Mouse (Mus musculus) forebrain, embryonic 12.5 days (tissue): ENCODE measurements around the gene Slc25a30. TPM values are rescaled to one million over a fixed set of nuclear protein-coding genes. Genes with fewer than 3 reads are reported as not detected.
A peak's percentile ranks its signal among the peaks of the same experiment; 100 is the strongest.

Experiments
- ATAC-seq: fragments of 200-750 bp; cut with Nextera tagmentation; 2 replicates; pipeline ENCODE4 v1.8.0; 2017; ENCODE audit warnings: moderate TSS enrichment; ENCODE audit not compliant: low FRiP score
- H3K27ac ChIP-seq: fragments of 300-500 bp; sonication (generic); 2 replicates; pipeline ENCODE4 v1.5.1; 2016; ENCODE audit warnings: mild to moderate bottlenecking
- H3K27me3 ChIP-seq: fragments of 300-500 bp; sonication (generic); 2 replicates; pipeline ENCODE4 v1.6.1; 2016; ENCODE audit warnings: mild to moderate bottlenecking
- H3K36me3 ChIP-seq: fragments of 300-500 bp; sonication (generic); replicated peaks from 2 replicates; pipeline ENCODE4 v1.6.1; 2016; ENCODE audit warnings: mild to moderate bottlenecking
- H3K4me1 ChIP-seq: fragments of 300-500 bp; sonication (generic); 2 replicates; pipeline ENCODE4 v1.6.1; 2016
- H3K4me2 ChIP-seq: fragments of 300-500 bp; sonication (generic); 2 replicates; pipeline ENCODE4 v1.6.1; 2016; ENCODE audit warnings: mild to moderate bottlenecking, moderate library complexity
- H3K4me3 ChIP-seq: fragments of 300-500 bp; sonication (generic); replicated peaks from 2 replicates; pipeline ENCODE4 v1.5.1; 2016; ENCODE audit warnings: mild to moderate bottlenecking
- H3K9ac ChIP-seq: fragments of 300-500 bp; sonication (generic); 2 replicates; pipeline ENCODE4 v1.6.1; 2016; ENCODE audit warnings: mild to moderate bottlenecking
- H3K9me3 ChIP-seq: fragments of 300-500 bp; sonication (generic); 2 replicates; pipeline ENCODE4 v1.6.1; 2016
- WGBS: fragments of 180-500 bp; shearing (Covaris S2); methylation state at CpG from one replicate; pipeline ENCODE4 v1.1.7; 2016; 5-methylcytosine and 5-hydroxymethylcytosine counted together
- polyA plus RNA-seq: library from polyadenylated mRNA; unstranded; fragments of >200 nt; fragmentation: Nextera tagmentation; extraction: Ambion mirVana; gene quantifications from 2 replicates; pipeline ENCODE4 v1.2.1, GENCODE M21; 2016

Gene Slc25a30
- polyA plus RNA-seq, 1 experiment from 2014 or later: 10.2 TPM

- 92% methylated on average over 5 of the region's 5 CpGs for WGBS
- H3K9me3 ChIP-seq: no peaks in the 10 kb centered on the region
- H3K27ac ChIP-seq: no peak overlapping the region
- no peaks in the 10 kb centered on the region for H3K27me3 ChIP-seq
- no peaks in the 10 kb centered on the region for H3K4me1 ChIP-seq
- H3K9ac ChIP-seq: no peak overlapping the region
- no peak overlapping the region for H3K4me2 ChIP-seq
- H3K36me3 ChIP-seq: peaks cover 62% of the 10 kb centered on the region
- ATAC-seq: no peak
- no peak overlapping the region for H3K4me3 ChIP-seq
Observed at GRCm38 (mm10) chr14:75728111-75728510, 58.7 kb downstream of the Slc25a30 start.

GRCm38 (mm10) chr14:75727046-75727445, 59.8 kb downstream of the Slc25a30 start:
- peaks cover 61% of the 10 kb centered on the region for H3K36me3 ChIP-seq
- no peaks in the 10 kb centered on the region for H3K4me1 ChIP-seq

GRCm38 (mm10) chr14:75722816-75723215, 64.0 kb downstream of the Slc25a30 start:
- no peaks in the 10 kb centered on the region for H3K9me3 ChIP-seq
- no peaks in the 10 kb centered on the region for H3K4me1 ChIP-seq
- H3K4me2 ChIP-seq: no peak overlapping the region
- H3K9ac ChIP-seq: no peak overlapping the region
- WGBS: 95% methylated on average over 2 of the region's 2 CpGs
- no peaks in the 10 kb centered on the region for H3K27me3 ChIP-seq
- peaks cover 73% of the 10 kb centered on the region for H3K36me3 ChIP-seq
- no peak overlapping the region for H3K27ac ChIP-seq
- ATAC-seq: no peak
- no peak overlapping the region for H3K4me3 ChIP-seq

More at GRCm38 (mm10) chr14:75727046-75727445, 59.8 kb downstream of the Slc25a30 start:
- H3K4me2 ChIP-seq: no peak overlapping the region
- no peaks in the 10 kb centered on the region for H3K9me3 ChIP-seq
- H3K27ac ChIP-seq: no peak overlapping the region
- no peak for ATAC-seq
- no peaks in the 10 kb centered on the region for H3K27me3 ChIP-seq
- H3K4me3 ChIP-seq: no peak overlapping the region
- 79% methylated on average over 4 of the region's 4 CpGs for WGBS
- no peak overlapping the region for H3K9ac ChIP-seq

GRCm38 (mm10) chr14:75721977-75722563, 64.8 kb downstream of the Slc25a30 start:
- Histone ChIP-seq H3K4me3 (no peak overlapping the region), H3K27me3 (no peaks in the 10 kb centered on the region), H3K36me3 (peaks cover 72% of the 10 kb centered on the region), H3K4me1 (no peaks in the 10 kb centered on the region), H3K9ac (no peak overlapping the region), H3K9me3 (no peaks in the 10 kb centered on the region), H3K27ac (no peak overlapping the region), H3K4me2 (no peak overlapping the region)
- 63% methylated on average over 12 of the region's 12 CpGs for WGBS
- peak; percentile 44; the same call in 1 of the 2 replicates for ATAC-seq

GRCm38 (mm10) chr14:75720121-75720520, 66.7 kb downstream of the Slc25a30 start:
- Histone ChIP-seq H3K36me3 (peaks cover 79% of the 10 kb centered on the region), H3K4me2 (no peak overlapping the region), H3K4me3 (no peak overlapping the region), H3K9ac (no peak overlapping the region), H3K27me3 (no peaks in the 10 kb centered on the region), H3K9me3 (no peaks in the 10 kb centered on the region), H3K4me1 (no peaks in the 10 kb centered on the region), H3K27ac (no peak overlapping the region)
- ATAC-seq: no peak
- WGBS: 90% methylated on average over 5 of the region's 5 CpGs

- no peak overlapping the region for H3K27ac ChIP-seq
- no peak overlapping the region for H3K4me3 ChIP-seq
- no peak overlapping the region for H3K9ac ChIP-seq
- H3K36me3 ChIP-seq: peaks cover 85% of the 10 kb centered on the region
- H3K4me1 ChIP-seq: no peaks in the 10 kb centered on the region
- H3K4me2 ChIP-seq: no peak overlapping the region
- ATAC-seq: no peak
- H3K27me3 ChIP-seq: no peaks in the 10 kb centered on the region
- 93% methylated on average over 4 of the region's 4 CpGs for WGBS
- H3K9me3 ChIP-seq: no peaks in the 10 kb centered on the region
Observed at GRCm38 (mm10) chr14:75716410-75716809, 70.4 kb downstream of the Slc25a30 start.

- Histone ChIP-seq H3K27ac (no peak overlapping the region), H3K4me2 (no peak overlapping the region), H3K27me3 (no peaks in the 10 kb centered on the region), H3K36me3 (peaks cover 80% of the 10 kb centered on the region), H3K4me1 (no peaks in the 10 kb centered on the region), H3K4me3 (no peak overlapping the region), H3K9me3 (no peaks in the 10 kb centered on the region), H3K9ac (no peak overlapping the region)
- ATAC-seq: no peak
- WGBS: 79% methylated on average over 4 of the region's 4 CpGs
Observed at GRCm38 (mm10) chr14:75713661-75714060, 73.2 kb downstream of the Slc25a30 start.

- Histone ChIP-seq H3K9ac (no peak overlapping the region), H3K4me2 (no peak overlapping the region), H3K4me1 (no peaks in the 10 kb centered on the region), H3K27ac (no peak overlapping the region), H3K36me3 (peaks cover 71% of the 10 kb centered on the region), H3K9me3 (no peaks in the 10 kb centered on the region), H3K27me3 (no peaks in the 10 kb centered on the region), H3K4me3 (no peak overlapping the region)
- WGBS: 84% methylated on average over 5 of the region's 5 CpGs
- no peak for ATAC-seq
Observed at GRCm38 (mm10) chr14:75712687-75713086, 74.2 kb downstream of the Slc25a30 start.

- peaks cover 66% of the 10 kb centered on the region for H3K36me3 ChIP-seq
- WGBS: 96% methylated on average over 3 of the region's 3 CpGs
- H3K4me3 ChIP-seq: no peak overlapping the region
- H3K4me1 ChIP-seq: no peaks in the 10 kb centered on the region
- H3K27ac ChIP-seq: no peak overlapping the region
- no peaks in the 10 kb centered on the region for H3K27me3 ChIP-seq
- no peaks in the 10 kb centered on the region for H3K9me3 ChIP-seq
- H3K9ac ChIP-seq: no peak overlapping the region
- H3K4me2 ChIP-seq: no peak overlapping the region
- ATAC-seq: no peak
Observed at GRCm38 (mm10) chr14:75711731-75712130, 75.1 kb downstream of the Slc25a30 start.

Other genes with a start within 250 kb of the Slc25a30 start
- not detected in 2 replicates for gene Spert, start 193.9 kb downstream of the Slc25a30 start, polyA plus RNA-seq
- gene Erich6b, start 144.8 kb downstream of the Slc25a30 start, polyA plus RNA-seq: not detected in 2 replicates
- 24.1 and 24.4 TPM in 2 replicates for gene Cog3, start 32.5 kb downstream of the Slc25a30 start, polyA plus RNA-seq
- gene Tpt1, start 58.1 kb upstream of the Slc25a30 start, polyA plus RNA-seq: 955 and 986 TPM in 2 replicates
- gene Kctd4, start 168.0 kb upstream of the Slc25a30 start, polyA plus RNA-seq: 1.5 and 1.6 TPM in 2 replicates
- 49.7 and 50.3 TPM in 2 replicates for gene Gtf2f2, start 223.8 kb upstream of the Slc25a30 start, polyA plus RNA-seq